Mouse (Mus musculus): ENCODE data around the gene Lekr1.

Gene Lekr1

GRCm38 (mm10) chr3:65665977-65666766 is at the start of gene Lekr1:
TSS of gene Lekr1 (plus strand) at chr3:65666228.
- peak; percentile 94 for DNase-seq (ENCODE audit: low spot score in 2 of 2)

GRCm38 (mm10) chr3:65617507-65617906 is 48.5 kb upstream of the Lekr1 start:
- no peak for DNase-seq (ENCODE audit: low spot score in 2 of 2)

GRCm38 (mm10) chr3:65619340-65619739 is 46.7 kb upstream of the Lekr1 start:
- no peak for DNase-seq (ENCODE audit: low spot score in 2 of 2)

GRCm38 (mm10) chr3:65623057-65623456 is 43.0 kb upstream of the Lekr1 start:
- no peak for DNase-seq (ENCODE audit: low spot score in 2 of 2)

GRCm38 (mm10) chr3:65625496-65626289 is 40.3 kb upstream of the Lekr1 start:
- DNase-seq (ENCODE audit: low spot score in 2 of 2): no peak

GRCm38 (mm10) chr3:65626290-65626914 is 39.6 kb upstream of the Lekr1 start:
- DNase-seq (ENCODE audit: low spot score in 2 of 2): no peak

- DNase-seq (ENCODE audit: low spot score in 2 of 2): no peak
Observed at GRCm38 (mm10) chr3:65627021-65627706, 38.9 kb upstream of the Lekr1 start.

- DNase-seq (ENCODE audit: low spot score in 2 of 2): no peak
Observed at GRCm38 (mm10) chr3:65627707-65628028, 38.4 kb upstream of the Lekr1 start.

GRCm38 (mm10) chr3:65629565-65630112 is 36.4 kb upstream of the Lekr1 start:
- DNase-seq (ENCODE audit: low spot score in 2 of 2): no peak

- DNase-seq (ENCODE audit: low spot score in 2 of 2): no peak
Observed at GRCm38 (mm10) chr3:65633604-65634003, 32.4 kb upstream of the Lekr1 start.

GRCm38 (mm10) chr3:65635983-65636382 is 30.0 kb upstream of the Lekr1 start:
- DNase-seq (ENCODE audit: low spot score in 2 of 2): no peak

- DNase-seq (ENCODE audit: low spot score in 2 of 2): no peak
Observed at GRCm38 (mm10) chr3:65637313-65637712, 28.7 kb upstream of the Lekr1 start.

GRCm38 (mm10) chr3:65638896-65639295 is 27.1 kb upstream of the Lekr1 start:
- DNase-seq (ENCODE audit: low spot score in 2 of 2): no peak

- DNase-seq (ENCODE audit: low spot score in 2 of 2): no peak
Observed at GRCm38 (mm10) chr3:65639454-65640014, 26.5 kb upstream of the Lekr1 start.

GRCm38 (mm10) chr3:65642959-65643358 is 23.1 kb upstream of the Lekr1 start:
- DNase-seq (ENCODE audit: low spot score in 2 of 2): no peak

GRCm38 (mm10) chr3:65643654-65644053 is 22.4 kb upstream of the Lekr1 start:
- no peak for DNase-seq (ENCODE audit: low spot score in 2 of 2)

GRCm38 (mm10) chr3:65647592-65647991 is 18.4 kb upstream of the Lekr1 start:
- DNase-seq (ENCODE audit: low spot score in 2 of 2): no peak

- no peak for DNase-seq (ENCODE audit: low spot score in 2 of 2)
Observed at GRCm38 (mm10) chr3:65648913-65649312, 17.1 kb upstream of the Lekr1 start.

- no peak for DNase-seq (ENCODE audit: low spot score in 2 of 2)
Observed at GRCm38 (mm10) chr3:65650156-65650815, 15.7 kb upstream of the Lekr1 start.

- DNase-seq (ENCODE audit: low spot score in 2 of 2): no peak
Observed at GRCm38 (mm10) chr3:65654541-65655206, 11.4 kb upstream of the Lekr1 start.

Data from right cerebral cortex, postnatal 10 days (tissue).